Comparison of ENCODE assay signal across 30 mouse cellular contexts in the genomic region with DNA sequence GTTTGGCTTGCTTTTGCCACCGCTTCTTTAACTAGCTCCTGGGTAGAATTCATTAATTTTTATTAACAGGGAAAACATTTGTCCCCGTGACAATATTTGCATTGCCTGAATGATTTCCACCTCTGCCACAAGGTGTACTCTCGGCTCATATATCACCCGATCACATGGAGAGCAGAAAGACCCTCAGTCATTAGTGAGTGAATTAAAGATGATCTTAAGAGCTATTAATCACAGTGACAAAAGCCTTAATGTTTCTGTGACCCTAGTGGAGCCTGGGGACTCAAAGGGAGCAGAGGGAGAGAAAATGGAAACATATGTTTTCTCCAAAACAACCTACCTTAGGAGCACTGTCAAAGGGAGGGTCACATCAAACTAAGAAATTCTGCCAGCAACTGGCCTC.
A peak's percentile ranks its signal among the peaks of the same experiment; 100 is the strongest.
DNase-seq lines count a peak whose midpoint lies in the region; ATAC-seq lines count a peak whose summit lies in the region.
"Had no signal": no experiment of that assay in that cellular context is flagged by ENCODE, and none has a peak within 500 bp of the region (broad histone marks: within the 10 kb centered on the region; RNA-seq: fewer than 3 reads in every experiment).

No protein-coding gene starts in this region.

- peak; percentile 42; the same call in 1 of the 2 replicates for ATAC-seq in hindbrain, embryonic 15.5 days (ENCODE audit: low FRiP score, low read depth)
- ATAC-seq in hindbrain, embryonic 16.5 days = no peak; the same call in 1 of the 2 replicates
- ATAC-seq in neural tube, embryonic 12.5 days (ENCODE audit: low FRiP score, low read depth) = peak; percentile 72
- no peak for ATAC-seq in neural tube, embryonic 15.5 days (ENCODE audit: low FRiP score)
- no peak for ATAC-seq in stomach, embryonic 16.5 days (ENCODE audit: insufficient read depth, low FRiP score)
- ATAC-seq: forebrain, embryonic 14.5 days; liver, embryonic 12.5 days; liver, postnatal 0 days; lung, postnatal 0 days; Patski had no signal

- WGBS in hindbrain, embryonic 15.5 days = 29% methylated on average over 4 of the region's 4 CpGs
- WGBS in hindbrain, embryonic 16.5 days = 33% methylated on average over 4 of the region's 4 CpGs
- whole genome bisulfite sequencing in neural tube, embryonic 12.5 days = 24% methylated on average over 4 of the region's 4 CpGs
- 12% methylated on average over 4 of the region's 4 CpGs for WGBS in neural tube, embryonic 15.5 days
- 43% methylated on average over 4 of the region's 4 CpGs for WGBS in stomach, embryonic 16.5 days

- no peaks in the 10 kb centered on the region for H3K36me3 ChIP-seq in hindbrain, embryonic 15.5 days
- no peaks in the 10 kb centered on the region for H3K36me3 ChIP-seq in hindbrain, embryonic 16.5 days (ENCODE audit: control insufficient read depth, insufficient read depth, low read length)
- H3K36me3 ChIP-seq in neural tube, embryonic 12.5 days = no peaks in the 10 kb centered on the region
- no peaks in the 10 kb centered on the region for H3K36me3 ChIP-seq in neural tube, embryonic 15.5 days
- no peaks in the 10 kb centered on the region for H3K36me3 ChIP-seq in stomach, embryonic 16.5 days (ENCODE audit: control insufficient read depth, insufficient read depth, low read length)
- H3K36me3 ChIP-seq: G1E; heart, embryonic 12.5 days; liver, embryonic 12.5 days had no signal

- H3K9me3 ChIP-seq in hindbrain, embryonic 15.5 days = no peaks in the 10 kb centered on the region
- H3K9me3 ChIP-seq in hindbrain, embryonic 16.5 days (ENCODE audit: control insufficient read depth, low read length) = no peaks in the 10 kb centered on the region
- no peaks in the 10 kb centered on the region for H3K9me3 ChIP-seq in neural tube, embryonic 12.5 days
- no peaks in the 10 kb centered on the region for H3K9me3 ChIP-seq in neural tube, embryonic 15.5 days (replicated peaks)
- H3K9me3 ChIP-seq in stomach, embryonic 16.5 days (replicated peaks; ENCODE audit: control insufficient read depth, low read length) = no peaks in the 10 kb centered on the region
- H3K9me3 ChIP-seq: heart, embryonic 12.5 days; liver, embryonic 12.5 days had no signal

- H3K4me1 ChIP-seq in hindbrain, embryonic 15.5 days (replicated peaks) = peaks cover 4% of the 10 kb centered on the region; the same call in 1 of the 2 replicates
- H3K4me1 ChIP-seq in hindbrain, embryonic 16.5 days (ENCODE audit: control insufficient read depth, insufficient read depth, low read depth, low read length) = no peaks in the 10 kb centered on the region
- H3K4me1 ChIP-seq in neural tube, embryonic 12.5 days = peaks cover 8% of the 10 kb centered on the region; the same call in 1 of the 2 replicates
- H3K4me1 ChIP-seq in neural tube, embryonic 15.5 days = 0 out of 2 replicates have a peak, but pooled peaks cover 7% of the 10 kb centered on the region
- peaks cover 7% of the 10 kb centered on the region for H3K4me1 ChIP-seq in stomach, embryonic 16.5 days (ENCODE audit: control insufficient read depth, insufficient read depth, low read length)
- H3K4me1 ChIP-seq: heart, embryonic 12.5 days; liver, embryonic 12.5 days had no signal

- H3K4me3 ChIP-seq in hindbrain, embryonic 15.5 days = no peak overlapping the region
- no peak overlapping the region for H3K4me3 ChIP-seq in hindbrain, embryonic 16.5 days (ENCODE audit: low read length)
- no peak overlapping the region for H3K4me3 ChIP-seq in neural tube, embryonic 12.5 days
- no peak overlapping the region for H3K4me3 ChIP-seq in neural tube, embryonic 15.5 days (replicated peaks)
- H3K4me3 ChIP-seq in stomach, embryonic 16.5 days (replicated peaks; ENCODE audit: low read length) = no peak overlapping the region
- H3K4me3 ChIP-seq: gastrocnemius, adult 2 months; heart, adult 2 months; heart, embryonic 12.5 days; liver, embryonic 12.5 days had no signal

- no peak overlapping the region for H3K4me2 ChIP-seq in hindbrain, embryonic 15.5 days
- no peak overlapping the region for H3K4me2 ChIP-seq in hindbrain, embryonic 16.5 days (ENCODE audit: low read length)
- H3K4me2 ChIP-seq in neural tube, embryonic 12.5 days (replicated peaks) = no peak overlapping the region
- no peak overlapping the region for H3K4me2 ChIP-seq in neural tube, embryonic 15.5 days
- H3K4me2 ChIP-seq in stomach, embryonic 16.5 days (ENCODE audit: low read depth, low read length) = no peak overlapping the region
- H3K4me2 ChIP-seq: heart, embryonic 12.5 days; liver, embryonic 12.5 days had no signal

- H3K27ac ChIP-seq in hindbrain, embryonic 15.5 days (replicated peaks) = no peak overlapping the region
- H3K27ac ChIP-seq in hindbrain, embryonic 16.5 days (ENCODE audit: low read depth, low read length) = no peak overlapping the region
- no peak overlapping the region for H3K27ac ChIP-seq in neural tube, embryonic 12.5 days
- no peak overlapping the region for H3K27ac ChIP-seq in neural tube, embryonic 15.5 days (replicated peaks)
- peak overlapping the region; percentile 11; the same call in 1 of the 2 replicates for H3K27ac ChIP-seq in stomach, embryonic 16.5 days (ENCODE audit: low read length)
- H3K27ac ChIP-seq: gastrocnemius, adult 2 months; heart, adult 2 months; kidney, postnatal 0 days; liver, embryonic 12.5 days; macrophage had no signal

- no peaks in the 10 kb centered on the region for H3K27me3 ChIP-seq in hindbrain, embryonic 15.5 days
- H3K27me3 ChIP-seq in hindbrain, embryonic 16.5 days (replicated peaks; ENCODE audit: control insufficient read depth, insufficient read depth, low read length) = no peaks in the 10 kb centered on the region
- H3K27me3 ChIP-seq in neural tube, embryonic 12.5 days (replicated peaks) = no peaks in the 10 kb centered on the region
- H3K27me3 ChIP-seq in neural tube, embryonic 15.5 days (replicated peaks) = no peaks in the 10 kb centered on the region
- no peaks in the 10 kb centered on the region for H3K27me3 ChIP-seq in stomach, embryonic 16.5 days (ENCODE audit: control insufficient read depth, insufficient read depth, low read length)
- H3K27me3 ChIP-seq: heart, embryonic 12.5 days; liver, embryonic 12.5 days had no signal

- no peak overlapping the region for H3K9ac ChIP-seq in hindbrain, embryonic 15.5 days
- H3K9ac ChIP-seq in hindbrain, embryonic 16.5 days (ENCODE audit: low read depth, low read length) = no peak overlapping the region
- no peak overlapping the region for H3K9ac ChIP-seq in neural tube, embryonic 12.5 days
- no peak overlapping the region for H3K9ac ChIP-seq in neural tube, embryonic 15.5 days (replicated peaks)
- no peak overlapping the region for H3K9ac ChIP-seq in stomach, embryonic 16.5 days (ENCODE audit: low read length)
- H3K9ac ChIP-seq: heart, embryonic 12.5 days; liver, embryonic 12.5 days; liver, postnatal 0 days had no signal

- DNase-seq in embryo, embryonic 10 days (ENCODE audit: low spot score) = peak; percentile 19
- DNase-seq in embryo, embryonic 9.5 days (ENCODE audit: extremely low spot score) = no peak
- DNase-seq in ovary, postnatal 14 days (ENCODE audit: low spot score) = no peak
- DNase-seq: adrenal gland, postnatal 14 days; cerebellum, adult 11-12 months; cerebellum, adult 9-11 months; gastrocnemius, adult 2 months; gastrocnemius, postnatal 36 days; heart, adult 2 months; heart, postnatal 4 days; kidney, adult 18-20 months; liver, postnatal 0 days; midbrain, embryonic 14.5 days; retina, postnatal 1 day; right cerebral cortex, postnatal 14 days; thymus, adult 18-20 months; thymus, postnatal 25 days had no signal

Comparison
In these comparisons a context has a peak if more than half of its experiments do, and no peak if none do; other contexts are left out.
1. ATAC-seq: peak in hindbrain, embryonic 15.5 days (single experiment) and neural tube, embryonic 12.5 days (single experiment); none in hindbrain, embryonic 16.5 days (single experiment), neural tube, embryonic 15.5 days (single experiment) and stomach, embryonic 16.5 days (single experiment).